ENCODE assay signal across 18 mouse cellular contexts in genomic region chr12:16642000-16642399, GRCm38 (mm10). TPM values are rescaled to one million over a fixed set of nuclear protein-coding genes. Genes with fewer than 3 reads are reported as not detected.
DNase-seq lines count a peak whose midpoint lies in the region; ATAC-seq and TF ChIP-seq lines count a peak whose summit lies in the region.
"Had no signal": no experiment of that assay in that cellular context is flagged by ENCODE, and none has a peak within 500 bp of the region (broad histone marks: within the 10 kb centered on the region; RNA-seq: fewer than 3 reads in every experiment).

No protein-coding gene starts in this region.

- no peak overlapping the region for H3K9ac ChIP-seq in hindbrain, embryonic 16.5 days (ENCODE audit: low read depth, low read length)
- H3K9ac ChIP-seq: embryonic facial prominence, embryonic 13.5 days; forebrain, embryonic 15.5 days; hindbrain, embryonic 15.5 days had no signal

- H3K27ac ChIP-seq in gastrocnemius, adult 2 months: peak overlapping the region; percentile 90
- no peak overlapping the region for H3K27ac ChIP-seq in hindbrain, embryonic 16.5 days (ENCODE audit: low read depth, low read length)
- H3K27ac ChIP-seq: embryonic facial prominence, embryonic 13.5 days; forebrain, embryonic 15.5 days; hindbrain, embryonic 15.5 days had no signal

- no peaks in the 10 kb centered on the region for H3K9me3 ChIP-seq in hindbrain, embryonic 16.5 days (ENCODE audit: control insufficient read depth, low read length)
- H3K9me3 ChIP-seq: embryonic facial prominence, embryonic 13.5 days; forebrain, embryonic 15.5 days; hindbrain, embryonic 15.5 days had no signal

- peak overlapping the region; percentile 62 for H3K4me3 ChIP-seq in gastrocnemius, adult 2 months
- H3K4me3 ChIP-seq in lung, adult 2 months (replicated peaks; ENCODE audit: extremely low read depth, low read depth, low read length): no peak overlapping the region
- no peak overlapping the region for H3K4me3 ChIP-seq in hindbrain, embryonic 16.5 days (ENCODE audit: low read length)
- H3K4me3 ChIP-seq: embryonic facial prominence, embryonic 13.5 days; forebrain, embryonic 15.5 days; hindbrain, embryonic 15.5 days had no signal

- TF ChIP-seq CTCF in gastrocnemius, adult 2 months (IDR thresholded peaks at IDR 0.05): peak; percentile 68
- TF ChIP-seq CTCF in lung, adult 2 months (IDR thresholded peaks at IDR 0.05; ENCODE audit: insufficient read depth, low read length): peak; percentile 38

- no peaks in the 10 kb centered on the region for H3K27me3 ChIP-seq in hindbrain, embryonic 16.5 days (replicated peaks; ENCODE audit: control insufficient read depth, insufficient read depth, low read length)
- H3K27me3 ChIP-seq: embryonic facial prominence, embryonic 13.5 days; forebrain, embryonic 15.5 days; hindbrain, embryonic 15.5 days had no signal

- no peaks in the 10 kb centered on the region for H3K36me3 ChIP-seq in hindbrain, embryonic 16.5 days (ENCODE audit: control insufficient read depth, insufficient read depth, low read length)
- H3K36me3 ChIP-seq: embryonic facial prominence, embryonic 13.5 days; forebrain, embryonic 15.5 days; hindbrain, embryonic 15.5 days had no signal

- DNase-seq in gastrocnemius, adult 2 months: peak; percentile 66
- no peak for DNase-seq in gastrocnemius, postnatal 14 days
- no peak for DNase-seq in lung, adult 2 months
- DNase-seq in lung, postnatal 36 days: no peak
- DNase-seq in ES-CJ7 (ENCODE audit: low read depth, low spot score): peak; percentile 43
- peak; percentile 7 for DNase-seq in naive thymus-derived CD4-positive, alpha-beta T cell, adult 2 months (ENCODE audit: low read depth)
- DNase-seq in kidney, adult 18-20 months: no peak
- DNase-seq: adrenal gland, adult 2 months; cerebellum, adult 11 months; kidney, postnatal 25 days; lung, postnatal 4 days had no signal

- 61% methylated on average over 5 of the region's 5 CpGs for WGBS in lung, adult 2 months
- 70% methylated on average over 5 of the region's 5 CpGs for WGBS in hindbrain, embryonic 16.5 days

- TF ChIP-seq POLR2A in lung, adult 2 months (IDR thresholded peaks at IDR 0.05; ENCODE audit: borderline replicate concordance, extremely low read depth, low read depth, low read length): no peak

- no peak for ATAC-seq in hindbrain, embryonic 16.5 days
- ATAC-seq: forebrain, embryonic 15.5 days; midbrain, embryonic 16.5 days had no signal

- H3K4me2 ChIP-seq in hindbrain, embryonic 16.5 days (ENCODE audit: low read length): no peak overlapping the region
- H3K4me2 ChIP-seq: embryonic facial prominence, embryonic 13.5 days; forebrain, embryonic 15.5 days; hindbrain, embryonic 15.5 days had no signal

- no peaks in the 10 kb centered on the region for H3K4me1 ChIP-seq in lung, adult 2 months (ENCODE audit: control insufficient read depth, insufficient read depth, low read length)
- H3K4me1 ChIP-seq in hindbrain, embryonic 16.5 days (ENCODE audit: control insufficient read depth, insufficient read depth, low read depth, low read length): peaks cover 7% of the 10 kb centered on the region

- intact Hi-C loops in gastrocnemius, adult 2 months (cut with DNase I): no loop called here
- intact Hi-C loops in gastrocnemius, postnatal 14 days (cut with DNase I; ENCODE audit: low total_unique reads): no loop called here

RNA-seq across cellular contexts. Expression of gene Ntsr2, which starts 11.2 kb away (rescaled TPM):
- total RNA-seq in gastrocnemius, adult 2 months (2021): 1 to 10 TPM; 2.2 to 4.2 TPM
- 1 to 10 TPM; 1.5 to 1.7 TPM for total RNA-seq in gastrocnemius, postnatal 14 days (2021)
- 0.97 and 1.0 TPM in 2 replicates for polyA plus RNA-seq in lung, adult 2 months (2012; rRNA removed)
- polyA plus RNA-seq in hindbrain, embryonic 16.5 days (2015; fragmentation: Nextera tagmentation; extraction: Ambion mirVana): 5.8 and 8.4 TPM in 2 replicates
- total RNA-seq: ES-E14; neutrophil, adult 5-6 weeks had no signal
- polyA plus RNA-seq: embryonic facial prominence, embryonic 13.5 days had no signal

RNA-seq across cellular contexts. Expression of gene Lpin1, which starts 31.2 kb away (rescaled TPM):
- total RNA-seq in gastrocnemius, adult 2 months (2021): 100 to 1,000 TPM; 279 to 395 TPM
- total RNA-seq in gastrocnemius, postnatal 14 days (2021): 100 to 1,000 TPM in 1 of 2 experiments, 10 to 100 TPM in 1; 46.2 to 117 TPM
- 23.7 and 29.1 TPM in 2 replicates for polyA plus RNA-seq in lung, adult 2 months (2012; rRNA removed)
- polyA plus RNA-seq in hindbrain, embryonic 16.5 days (2015; fragmentation: Nextera tagmentation; extraction: Ambion mirVana): 14.8 and 18.0 TPM in 2 replicates

Comparison
In these comparisons a context has a peak if more than half of its experiments do, and no peak if none do; other contexts are left out.
1. DNase-seq: peak in gastrocnemius, adult 2 months (single experiment), ES-CJ7 (single experiment) and naive thymus-derived CD4-positive, alpha-beta T cell, adult 2 months (single experiment); none in gastrocnemius, postnatal 14 days (single experiment), lung, adult 2 months (single experiment), lung, postnatal 36 days (single experiment) and kidney, adult 18-20 months (single experiment).